Mouse (Mus musculus): ENCODE data around the gene Gm32687. TPM values are rescaled to one million over a fixed set of nuclear protein-coding genes. Genes with fewer than 3 reads are reported as not detected.
A peak's percentile ranks its signal among the peaks of the same experiment; 100 is the strongest.
"Not testable (repeated sequence)": the region's sequence is repeated elsewhere in the genome, so short reads cannot be mapped to it uniquely, and the experiment has no call there.

The Gm32687 gene
- polyA plus RNA-seq (2016; fragmentation: Nextera tagmentation; extraction: Ambion mirVana), result 11.1 and 14.4 TPM in 2 replicates

DNA sequence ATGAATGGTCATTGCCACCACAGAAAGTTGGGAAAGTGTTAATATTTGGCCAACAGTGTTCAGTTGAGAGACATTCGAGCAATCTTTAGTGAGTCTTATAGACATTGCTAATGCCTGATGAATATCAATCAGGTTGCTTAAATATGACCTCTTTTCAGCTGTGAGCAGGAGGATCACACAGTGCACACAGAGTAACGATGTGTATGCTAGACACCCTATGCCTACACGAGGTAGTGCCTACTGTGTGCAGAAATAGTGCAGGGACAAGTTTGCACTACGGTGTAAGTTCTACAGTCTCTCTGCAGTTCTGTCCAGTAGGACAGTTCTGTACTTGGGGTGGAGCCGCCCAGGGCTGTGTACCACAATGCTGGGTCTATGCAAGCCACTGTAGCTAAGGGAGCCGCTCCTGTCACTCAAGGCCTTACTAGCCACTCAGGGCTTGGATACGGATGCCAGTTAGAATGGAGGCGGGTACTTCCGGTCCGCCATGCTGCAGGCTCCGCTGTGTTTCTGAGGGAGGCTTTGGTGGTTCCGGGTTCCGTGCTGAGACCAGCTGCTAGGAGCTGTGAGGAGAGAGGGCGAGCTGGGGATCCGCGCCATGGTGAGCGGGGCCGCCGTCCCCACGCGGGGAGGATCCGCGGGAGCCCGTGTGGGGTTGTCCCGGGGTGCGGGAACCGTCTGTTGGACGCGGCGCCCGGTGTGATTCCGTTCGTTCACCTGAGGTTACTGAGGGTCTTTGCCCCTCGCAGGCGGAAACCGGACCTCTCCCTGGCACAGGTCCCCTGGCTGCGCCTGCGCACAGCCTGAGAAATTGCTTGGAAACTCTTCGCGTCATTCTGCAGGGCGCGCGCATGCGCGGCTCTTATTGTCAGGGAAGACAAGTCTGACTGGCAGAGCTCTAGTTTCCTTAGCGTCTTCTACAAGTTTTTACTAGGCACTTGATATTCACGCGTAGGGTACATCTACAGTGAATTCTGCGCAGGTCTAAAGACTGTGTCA lies at the start of gene Gm32687:
Gene Gm32687 (plus strand): TSS at position 526 of the 999 bp plus-strand sequence.
- not testable (repeated sequence) for H3K27ac ChIP-seq; H3K9ac ChIP-seq; H3K4me2 ChIP-seq (replicated peaks); H3K4me3 ChIP-seq; H3K36me3 ChIP-seq; H3K27me3 ChIP-seq (replicated peaks); H3K9me3 ChIP-seq; H3K4me1 ChIP-seq
- 21% methylated on average over 5 of the region's 49 CpGs for WGBS
- peak; percentile 100 for ATAC-seq (ENCODE audit: low FRiP score, low read depth)

DNA sequence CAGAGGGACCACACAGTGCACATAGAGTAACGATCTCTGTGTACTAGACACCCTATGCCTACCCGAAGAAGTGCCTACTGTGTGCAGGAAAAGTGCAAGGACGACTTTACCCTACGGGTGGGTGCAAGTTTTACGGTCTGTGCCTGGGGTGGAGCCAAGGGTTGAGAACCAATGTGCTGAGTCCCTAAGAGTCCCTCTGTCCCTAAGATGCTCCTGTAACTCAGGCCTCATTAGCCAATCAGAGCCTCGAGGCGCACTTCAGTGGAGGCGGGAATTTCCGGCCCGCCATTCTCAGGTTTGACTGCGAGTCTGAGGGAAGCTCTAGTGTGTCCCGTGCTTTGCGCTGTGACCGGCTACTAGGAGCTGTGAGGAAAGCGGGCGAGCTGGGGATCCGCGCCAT lies 17.5 kb upstream of the Gm32687 start:
- H3K27me3 ChIP-seq (replicated peaks); H3K27ac ChIP-seq; H3K4me1 ChIP-seq; H3K4me3 ChIP-seq; H3K9me3 ChIP-seq; H3K36me3 ChIP-seq; H3K4me2 ChIP-seq (replicated peaks); H3K9ac ChIP-seq; ATAC-seq (ENCODE audit: low FRiP score, low read depth): not testable (repeated sequence)
- no CpG with 5 or more reads among the region's 18 CpGs for WGBS

DNA sequence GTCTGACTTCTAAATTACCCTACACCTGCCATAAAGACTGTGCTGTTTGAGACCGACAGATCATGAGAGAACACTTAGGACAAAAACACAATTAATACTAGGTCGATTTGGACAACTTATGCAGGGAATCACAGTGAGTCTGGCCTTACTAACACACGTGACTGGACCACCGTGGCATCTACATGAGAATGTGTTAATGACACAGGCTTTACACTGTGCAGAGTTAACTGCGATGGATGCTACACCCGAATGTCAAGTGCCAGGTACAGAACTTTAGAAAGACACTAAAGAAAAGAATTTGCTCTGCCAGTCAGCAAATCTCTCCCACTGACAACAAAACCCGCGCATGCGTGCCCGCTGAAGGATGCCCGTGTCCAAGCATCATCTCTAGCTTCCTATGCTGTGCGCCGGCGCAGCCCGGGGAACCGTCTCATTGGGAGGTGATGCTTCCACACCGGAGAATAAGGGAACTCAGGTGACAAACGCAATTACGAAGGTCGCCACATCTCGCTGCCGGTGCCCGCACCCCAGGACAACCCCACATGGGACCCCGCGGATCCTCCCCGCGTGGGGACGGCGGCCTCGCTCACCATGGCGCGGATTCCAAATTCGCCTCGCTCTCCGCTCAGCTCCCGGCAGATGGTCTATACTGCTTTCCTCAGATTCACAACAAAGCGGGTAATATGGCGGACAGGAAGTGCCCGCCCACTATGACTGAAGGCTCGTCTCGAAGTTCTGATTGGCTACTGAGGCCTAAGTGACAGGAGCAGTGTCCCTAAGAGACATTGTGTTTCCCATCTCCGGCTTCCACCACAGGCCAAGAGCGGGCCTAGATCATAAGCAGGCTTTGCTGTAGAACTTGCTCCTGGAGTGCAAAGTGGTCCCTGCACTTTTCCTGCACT lies 66.4 kb downstream of the Gm32687 start, which contains the start of gene Zfp781:
Gene Zfp781 (minus strand): TSS at position 639 of the 902 bp plus-strand sequence.
- not testable (repeated sequence) for H3K9me3 ChIP-seq; H3K4me2 ChIP-seq (replicated peaks); H3K27me3 ChIP-seq (replicated peaks); H3K4me3 ChIP-seq; H3K4me1 ChIP-seq; H3K27ac ChIP-seq; H3K36me3 ChIP-seq; H3K9ac ChIP-seq
- ATAC-seq (ENCODE audit: low FRiP score, low read depth), result peak; percentile 99
- no CpG with 5 or more reads among the region's 43 CpGs for WGBS

Other genes starting within 250 kb of the Gm32687 start
- gene Sirt6, start 236.1 kb upstream of the Gm32687 start, polyA plus RNA-seq (2016; fragmentation: Nextera tagmentation; extraction: Ambion mirVana), result 53.3 and 56.6 TPM in 2 replicates
- 8.8 and 9.0 TPM in 2 replicates for gene Ankrd24, start 235.4 kb upstream of the Gm32687 start, polyA plus RNA-seq (2016; fragmentation: Nextera tagmentation; extraction: Ambion mirVana)
- gene Gm10778, start 214.9 kb upstream of the Gm32687 start, polyA plus RNA-seq (2016; fragmentation: Nextera tagmentation; extraction: Ambion mirVana), result 6.1 and 6.2 TPM in 2 replicates
- 18.1 and 21.9 TPM in 2 replicates for gene Zfp433, start 159.1 kb upstream of the Gm32687 start, polyA plus RNA-seq (2016; fragmentation: Nextera tagmentation; extraction: Ambion mirVana)
- 9.2 and 14.6 TPM in 2 replicates for gene Gm3055, start 92.8 kb upstream of the Gm32687 start, polyA plus RNA-seq (2016; fragmentation: Nextera tagmentation; extraction: Ambion mirVana)
- 2.5 and 2.9 TPM in 2 replicates for gene Gm4767, start 51.7 kb upstream of the Gm32687 start, polyA plus RNA-seq (2016; fragmentation: Nextera tagmentation; extraction: Ambion mirVana)
- 5.2 and 5.9 TPM in 2 replicates for gene Zfp781, start 66.5 kb downstream of the Gm32687 start, polyA plus RNA-seq (2016; fragmentation: Nextera tagmentation; extraction: Ambion mirVana)
- 12.9 and 14.7 TPM in 2 replicates for gene Zfp873, start 184.2 kb downstream of the Gm32687 start, polyA plus RNA-seq (2016; fragmentation: Nextera tagmentation; extraction: Ambion mirVana)
- 5.0 and 6.9 TPM in 2 replicates for gene BC024063, start 219.4 kb downstream of the Gm32687 start, polyA plus RNA-seq (2016; fragmentation: Nextera tagmentation; extraction: Ambion mirVana)

Data from neural tube, embryonic 12.5 days (tissue).